Mouse (Mus musculus) left cerebral cortex, postnatal 36 days (tissue): ENCODE results near the gene Klhl41. TPM values are rescaled to one million over a fixed set of nuclear protein-coding genes. Genes with fewer than 3 reads are reported as not detected.

Source experiments
- total RNA-seq, 2 experiments: library from RNA; stranded (reverse); gene quantifications; 2 replicates each; pipeline ENCODE4 v1.2.3; 2021

Gene Klhl41
- total RNA-seq, 2 experiments from 2014 or later, result 0.69 to 0.86 TPM

Other genes starting within 250 kb of the Klhl41 start
- under 1 TPM in 1 of 2 experiments, not detected in 1; 0.09 TPM for gene Lrp2, start 84.1 kb upstream of the Klhl41 start, total RNA-seq
- gene Bbs5, start 22.9 kb upstream of the Klhl41 start, total RNA-seq, result 10 to 100 TPM; 21.1 to 29.8 TPM
- 10 to 100 TPM; 14.9 to 15.5 TPM for gene Fastkd1, start 43.4 kb downstream of the Klhl41 start, total RNA-seq
- gene Ppig, start 52.4 kb downstream of the Klhl41 start, total RNA-seq, result 10 to 100 TPM; 51.2 to 67.6 TPM
- 1 to 10 TPM; 2.4 to 3.1 TPM for gene Ccdc173, start 119.5 kb downstream of the Klhl41 start, total RNA-seq
- 10 to 100 TPM; 20.3 to 24.5 TPM for gene Phospho2, start 119.5 kb downstream of the Klhl41 start, total RNA-seq
- 10 to 100 TPM; 54.4 to 57.9 TPM for gene Klhl23, start 151.8 kb downstream of the Klhl41 start, total RNA-seq
- 100 to 1,000 TPM; 111 to 126 TPM for gene Ssb, start 191.4 kb downstream of the Klhl41 start, total RNA-seq
- gene Mettl5, start 215.5 kb downstream of the Klhl41 start, total RNA-seq, result 10 to 100 TPM; 11.4 to 12.8 TPM
- gene Ubr3, start 227.1 kb downstream of the Klhl41 start, total RNA-seq, result 100 to 1,000 TPM; 132 to 159 TPM